Mouse (Mus musculus) lung, postnatal 0 days (tissue): ENCODE results near the gene Hspa12a.

Experiments used
- CTCF ChIP-seq: IDR thresholded peaks from 2 replicates; pipeline ENCODE4 v1.5.1; 2016; ENCODE audit warnings: antibody characterized with exemption, mild to moderate bottlenecking
- EP300 ChIP-seq: IDR thresholded peaks from 2 replicates; pipeline ENCODE4 v1.6.1; 2016; ENCODE audit warnings: antibody characterized with exemption, mild to moderate bottlenecking, control low read depth

DNA sequence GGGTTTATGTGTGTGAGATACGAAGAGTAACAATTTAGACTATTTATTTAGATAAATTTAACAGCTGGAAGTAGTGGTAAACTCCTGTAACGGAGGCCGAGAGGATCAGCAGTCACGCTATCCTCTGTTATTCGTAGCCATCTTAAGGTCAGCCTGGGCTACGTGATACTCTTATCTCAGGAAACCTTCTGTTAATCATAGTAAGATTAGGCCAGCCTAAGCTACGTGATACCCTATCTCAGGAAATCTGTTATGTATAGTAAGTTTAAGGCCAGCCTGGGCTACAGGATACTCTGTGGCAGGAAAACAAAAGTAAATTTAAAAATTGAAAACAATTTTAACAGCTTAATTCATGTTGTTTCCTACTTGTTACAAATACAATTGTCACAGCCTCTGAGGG lies 2.5 kb upstream of the Hspa12a start:
- TF ChIP-seq CTCF (no peak), EP300 (no peak)
